Comparison of ENCODE assay signal across 22 mouse cellular contexts in the genomic region with DNA sequence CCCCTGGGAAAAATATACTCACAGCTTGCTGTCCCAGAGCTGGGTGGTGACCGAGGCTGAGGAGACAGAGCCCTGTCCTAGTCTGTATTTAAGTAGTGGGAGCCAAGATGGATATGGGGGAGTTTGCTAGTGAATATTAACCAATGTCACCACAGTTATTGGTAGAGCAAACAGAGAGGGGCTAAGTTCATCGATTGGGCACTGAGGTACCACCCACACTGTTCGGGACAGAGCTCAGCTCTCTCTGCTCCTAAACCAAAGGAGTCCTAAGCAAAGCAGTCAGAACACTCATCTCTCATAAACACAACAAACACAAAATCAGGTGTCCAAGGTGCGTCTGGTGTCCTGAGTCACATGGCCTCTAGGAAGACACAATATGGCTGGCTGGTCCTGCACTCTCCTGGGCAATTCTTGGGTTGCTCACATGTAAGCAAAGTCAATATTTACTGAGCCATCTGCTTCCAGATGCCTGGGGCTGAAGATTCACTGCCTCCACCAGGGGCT. TPM values are rescaled to one million over a fixed set of nuclear protein-coding genes. Genes with fewer than 3 reads are reported as not detected.
DNase-seq lines count a peak whose midpoint lies in the region; ATAC-seq and TF ChIP-seq lines count a peak whose summit lies in the region.
"Not testable (repeated sequence)": the region's sequence is repeated elsewhere in the genome, so short reads cannot be mapped to it uniquely, and the experiment has no call there.
"Had no signal": no experiment of that assay in that cellular context is flagged by ENCODE, and none has a peak within 500 bp of the region (broad histone marks: within the 10 kb centered on the region; RNA-seq: fewer than 3 reads in every experiment).

A gene (minus strand): TSS at position 51 of the 504 bp plus-strand sequence.

- not testable (repeated sequence) for H3K4me2 ChIP-seq in intestine, embryonic 14.5 days (ENCODE audit: low read length); stomach, embryonic 16.5 days (ENCODE audit: low read depth, low read length)
- peak within 1 kb of the TSS; percentile 34; the same call in 1 of the 2 replicates for H3K4me2 ChIP-seq in liver, embryonic 13.5 days
- 0 out of 2 replicates have a peak within 1 kb of the TSS, but pooled peaks have one; percentile 9 for H3K4me2 ChIP-seq in liver, embryonic 16.5 days (ENCODE audit: low read depth, low read length)

- H3K79me2 ChIP-seq in liver, adult 2 months (ENCODE audit: control insufficient read depth, insufficient read depth, low read length) = not testable (repeated sequence)

- H3K9me3 ChIP-seq in intestine, embryonic 14.5 days (ENCODE audit: control insufficient read depth, low read length); liver, embryonic 13.5 days (replicated peaks); liver, embryonic 16.5 days (replicated peaks; ENCODE audit: control insufficient read depth, low read length); stomach, embryonic 16.5 days (replicated peaks; ENCODE audit: control insufficient read depth, low read length): not testable (repeated sequence)

- not testable (repeated sequence) for H3K4me1 ChIP-seq in intestine, embryonic 14.5 days (replicated peaks; ENCODE audit: control insufficient read depth, insufficient read depth, low read length); liver, adult 2 months (ENCODE audit: control insufficient read depth, insufficient read depth, low read length); liver, embryonic 13.5 days (replicated peaks); liver, embryonic 16.5 days (ENCODE audit: control insufficient read depth, low read depth, low read length); stomach, embryonic 16.5 days (ENCODE audit: control insufficient read depth, insufficient read depth, low read length)

- not testable (repeated sequence) for H3K27ac ChIP-seq in intestine, embryonic 14.5 days (ENCODE audit: low read depth); liver, embryonic 13.5 days; liver, embryonic 16.5 days (ENCODE audit: low read length); stomach, embryonic 16.5 days (ENCODE audit: low read length)
- peak within 1 kb of the TSS; percentile 98 for H3K27ac ChIP-seq in liver, adult 2 months (replicated peaks; ENCODE audit: insufficient read depth, low read depth, low read length)

- 72% methylated on average over 4 of the region's 4 CpGs for WGBS in intestine, embryonic 14.5 days
- 22% methylated on average over 4 of the region's 4 CpGs for WGBS in liver, adult 2 months
- 39% methylated on average over 4 of the region's 4 CpGs for WGBS in liver, embryonic 13.5 days (ENCODE audit: insufficient replicate concordance)
- 35% methylated on average over 4 of the region's 4 CpGs for WGBS in liver, embryonic 16.5 days (ENCODE audit: insufficient replicate concordance)
- WGBS in stomach, embryonic 16.5 days = 60% methylated on average over 4 of the region's 4 CpGs

- not testable (repeated sequence) for H3K4me3 ChIP-seq in intestine, embryonic 14.5 days (ENCODE audit: low read depth, low read length); stomach, embryonic 16.5 days (replicated peaks; ENCODE audit: low read length)
- peak within 1 kb of the TSS; percentile 89 for H3K4me3 ChIP-seq in liver, adult 2 months (ENCODE audit: insufficient read depth, low read depth, low read length)
- H3K4me3 ChIP-seq in liver, embryonic 13.5 days (replicated peaks) = 0 out of 2 replicates have a peak within 1 kb of the TSS, but pooled peaks have one; percentile 4
- H3K4me3 ChIP-seq in liver, embryonic 16.5 days (ENCODE audit: low read depth, low read length) = peak within 1 kb of the TSS; percentile 44

- DNase-seq in adrenal gland, postnatal 14 days; liver, embryonic 13.5 days: not testable (repeated sequence)
- DNase-seq in intestine, embryonic 14.5 days (ENCODE audit: low spot score) = peak; percentile 54
- DNase-seq in liver, adult 2 months (ENCODE audit: extremely low read depth, low read depth, low spot score) = peak; percentile 97

- not testable (repeated sequence) for H3K9ac ChIP-seq in intestine, embryonic 14.5 days (ENCODE audit: low read length); liver, embryonic 13.5 days; liver, embryonic 16.5 days (ENCODE audit: low read depth, low read length); stomach, embryonic 16.5 days (ENCODE audit: low read length)
- H3K9ac ChIP-seq in liver, adult 2 months (ENCODE audit: low read depth, low read length) = peak within 1 kb of the TSS; percentile 98

- TF ChIP-seq CTCF in liver, adult 2 months (IDR thresholded peaks at IDR 0.05; ENCODE audit: low read depth, low read length) = not testable (repeated sequence)

- not testable (repeated sequence) for H3K27me3 ChIP-seq in intestine, embryonic 14.5 days (replicated peaks; ENCODE audit: control insufficient read depth, insufficient read depth, low read length); liver, adult 2 months (ENCODE audit: control insufficient read depth, insufficient read depth, low read length); liver, embryonic 13.5 days; liver, embryonic 16.5 days (ENCODE audit: control insufficient read depth, insufficient read depth, low read depth, low read length); stomach, embryonic 16.5 days (ENCODE audit: control insufficient read depth, insufficient read depth, low read length)

- not testable (repeated sequence) for ATAC-seq in intestine, embryonic 14.5 days (replicated peaks; ENCODE audit: low FRiP score, low TSS enrichment, low read depth); liver, embryonic 13.5 days (ENCODE audit: low read depth); stomach, embryonic 16.5 days (ENCODE audit: insufficient read depth, low FRiP score)
- peak; percentile 68 for ATAC-seq in liver, embryonic 16.5 days (ENCODE audit: low read depth)

- TF ChIP-seq POLR2A in liver, adult 2 months (IDR thresholded peaks at IDR 0.05; ENCODE audit: extremely low read depth, insufficient read depth, low read length) = not testable (repeated sequence)

- H3K36me3 ChIP-seq in intestine, embryonic 14.5 days (ENCODE audit: control insufficient read depth, insufficient read depth, low read length); liver, adult 2 months (ENCODE audit: control insufficient read depth, insufficient read depth, low read length); liver, embryonic 13.5 days; liver, embryonic 16.5 days (ENCODE audit: control insufficient read depth, insufficient read depth); stomach, embryonic 16.5 days (ENCODE audit: control insufficient read depth, insufficient read depth, low read length): not testable (repeated sequence)

RNA-seq across cellular contexts. Expression of the gene that starts here (rescaled TPM):
- total RNA-seq in adrenal gland, postnatal 14 days (2021) = 28.0 and 511 TPM in 2 replicates
- polyA plus RNA-seq in intestine, embryonic 14.5 days (2014; fragmentation: Nextera tagmentation; extraction: Ambion mirVana) = 30.5 and 35.0 TPM in 2 replicates
- 6,010 and 6,410 TPM in 2 replicates for total RNA-seq in liver, adult 2 months (2014; rRNA removed)
- 8,302 and 8,890 TPM in 2 replicates for polyA plus RNA-seq in liver, adult 2 months (2012; rRNA removed)
- polyA plus RNA-seq in liver, embryonic 13.5 days (2015; fragmentation: Nextera tagmentation; extraction: Ambion mirVana) = 90.8 and 93.1 TPM in 2 replicates
- polyA plus RNA-seq in liver, embryonic 16.5 days (2015; fragmentation: Nextera tagmentation; extraction: Ambion mirVana) = 574 and 660 TPM in 2 replicates
- polyA plus RNA-seq in stomach, embryonic 16.5 days (2015; fragmentation: Nextera tagmentation; extraction: Ambion mirVana) = 16.1 and 22.8 TPM in 2 replicates
- total RNA-seq: adrenal gland, postnatal 25 days; CH12.LX; forebrain, postnatal 0 days; G1E; gastrocnemius, adult 2 months; gastrocnemius, postnatal 14 days; heart, postnatal 25 days; hematopoietic stem cell, adult 5-6 weeks had no signal
- polyA plus RNA-seq: embryonic facial prominence, embryonic 14.5 days; forebrain, embryonic 11.5 days; forebrain, embryonic 14.5 days; forebrain, postnatal 0 days; frontal cortex, adult 2 months; G1E; heart, embryonic 14.5 days; heart, postnatal 0 days; hindbrain, embryonic 12.5 days; Patski had no signal

Comparison
In these comparisons a context has a peak if more than half of its experiments do, and no peak if none do; other contexts are left out.
1. RNA of the gene that starts here (total RNA-seq): 6,010 to 6,410 TPM in liver, adult 2 months; 28.0 to 511 TPM in adrenal gland, postnatal 14 days; every median in the first group is over 10 times any median in the second.
2. RNA of the gene that starts here (polyA plus RNA-seq): 8,302 to 8,890 TPM in liver, adult 2 months; 574 to 660 TPM in liver, embryonic 16.5 days, 90.8 to 93.1 TPM in liver, embryonic 13.5 days, 30.5 to 35.0 TPM in intestine, embryonic 14.5 days and 16.1 to 22.8 TPM in stomach, embryonic 16.5 days; every median in the first group is over 10 times any median in the second.